Mouse (Mus musculus) urinary bladder, postnatal 4 days (tissue): ENCODE measurements around the gene Cx3cl1.

Source experiments
- DNase-seq, 2 experiments: peaks; one replicate each; pipeline ENCODE4 v3.0.0; 2021 to 2022; ENCODE audit warnings: low spot score in 2 of 2

Gene Cx3cl1

DNA sequence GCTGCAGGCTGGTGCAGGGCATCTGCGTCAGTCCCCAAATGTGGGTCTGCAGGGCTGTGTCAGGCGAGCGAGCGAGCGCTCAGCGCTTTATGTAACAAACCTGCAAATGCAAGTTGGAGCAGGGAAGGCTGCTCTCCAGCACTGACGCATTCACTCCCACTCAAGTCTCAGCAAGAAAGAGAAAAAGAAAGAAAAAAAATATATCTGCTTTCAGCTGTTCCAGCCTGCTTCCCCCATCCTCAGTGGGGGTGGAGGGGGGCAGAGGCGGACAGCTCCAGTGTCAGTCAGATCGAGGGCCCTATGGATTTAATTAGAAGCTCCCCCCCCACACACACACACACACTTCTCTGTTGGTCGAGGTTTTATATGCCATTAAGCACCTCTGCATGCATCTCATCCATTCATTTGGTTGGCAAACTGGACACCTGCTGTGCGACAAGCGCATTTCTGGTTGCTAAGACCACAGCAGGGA lies 1.9 kb downstream of the Cx3cl1 start:
- DNase-seq: no peak

DNA sequence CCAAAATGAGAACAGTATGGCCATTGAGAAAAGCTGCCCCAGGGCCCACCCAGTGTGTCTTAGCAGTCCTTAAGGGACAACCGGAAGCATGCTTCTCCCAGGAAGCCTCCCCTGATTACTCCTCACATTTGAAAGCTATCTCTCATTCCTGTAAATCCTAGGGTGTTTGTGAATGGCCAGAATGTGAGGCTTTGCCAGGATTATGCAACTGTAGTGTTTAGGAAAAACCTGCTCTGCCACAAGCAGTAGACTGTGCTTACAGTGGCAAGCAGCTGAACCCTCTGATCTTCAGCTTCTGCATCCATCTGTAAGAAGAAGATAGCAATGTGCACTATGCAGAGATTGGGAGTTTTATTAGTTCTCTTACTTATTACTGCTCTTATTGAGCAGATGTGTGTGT lies 2.8 kb downstream of the Cx3cl1 start:
- no peak for DNase-seq

DNA sequence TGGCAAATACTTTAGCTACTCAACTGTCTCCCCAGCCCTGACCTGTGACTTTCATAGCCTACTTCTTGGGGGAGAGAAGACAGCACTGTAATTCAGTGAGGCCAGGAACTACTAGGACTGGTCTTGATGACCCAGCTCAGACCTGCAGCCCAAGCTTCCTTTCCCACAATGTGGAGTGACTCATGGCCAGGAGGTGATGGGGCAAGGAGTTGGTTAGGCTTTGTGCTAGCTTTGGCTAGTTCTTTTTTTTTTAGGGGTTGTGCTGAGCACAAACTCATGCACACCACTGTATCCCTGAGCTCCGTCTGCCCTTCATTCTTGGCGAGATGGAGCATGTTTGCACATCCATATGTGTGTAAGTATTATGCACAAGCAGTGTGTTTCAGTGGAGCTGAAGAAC lies 4.5 kb downstream of the Cx3cl1 start:
- DNase-seq: no peak

DNA sequence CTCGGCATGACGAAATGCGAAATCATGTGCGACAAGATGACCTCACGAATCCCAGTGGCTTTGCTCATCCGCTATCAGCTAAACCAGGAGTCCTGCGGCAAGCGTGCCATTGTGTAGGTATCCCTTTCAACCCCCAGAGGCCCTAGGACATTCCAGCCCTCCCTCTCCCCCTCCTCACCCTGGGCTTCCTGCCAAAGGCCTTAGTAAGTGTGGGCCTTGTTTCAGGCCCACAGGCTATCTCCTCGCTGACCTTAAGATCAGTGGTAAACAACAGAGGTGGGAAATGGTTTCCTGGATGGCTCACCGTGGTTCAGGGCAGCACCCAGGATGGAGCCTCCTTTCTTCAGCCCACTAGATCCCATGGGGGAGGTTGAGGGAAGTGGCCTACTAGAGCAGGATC lies 6.2 kb downstream of the Cx3cl1 start:
- DNase-seq: no peak

DNA sequence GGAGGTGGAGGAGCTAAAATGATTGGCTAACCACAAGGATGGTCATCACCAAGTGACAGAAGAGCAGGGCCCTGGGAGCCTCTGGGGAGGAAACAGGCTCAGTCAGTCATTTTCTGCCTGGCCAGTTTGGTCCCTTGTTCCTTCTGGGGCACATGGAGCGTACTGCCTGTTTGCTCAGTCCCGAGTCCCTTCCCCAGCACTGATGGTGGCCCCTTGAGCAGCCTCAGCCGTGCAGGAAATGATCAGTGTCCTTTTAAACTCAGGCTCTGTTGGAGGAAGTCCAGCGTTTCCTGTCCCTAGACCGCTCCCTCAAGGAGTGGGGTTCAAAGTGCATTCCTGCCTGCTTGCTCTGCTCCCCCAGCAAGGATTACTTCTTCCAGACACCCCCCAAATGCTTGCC lies 6.7 kb downstream of the Cx3cl1 start:
- DNase-seq: no peak

DNA sequence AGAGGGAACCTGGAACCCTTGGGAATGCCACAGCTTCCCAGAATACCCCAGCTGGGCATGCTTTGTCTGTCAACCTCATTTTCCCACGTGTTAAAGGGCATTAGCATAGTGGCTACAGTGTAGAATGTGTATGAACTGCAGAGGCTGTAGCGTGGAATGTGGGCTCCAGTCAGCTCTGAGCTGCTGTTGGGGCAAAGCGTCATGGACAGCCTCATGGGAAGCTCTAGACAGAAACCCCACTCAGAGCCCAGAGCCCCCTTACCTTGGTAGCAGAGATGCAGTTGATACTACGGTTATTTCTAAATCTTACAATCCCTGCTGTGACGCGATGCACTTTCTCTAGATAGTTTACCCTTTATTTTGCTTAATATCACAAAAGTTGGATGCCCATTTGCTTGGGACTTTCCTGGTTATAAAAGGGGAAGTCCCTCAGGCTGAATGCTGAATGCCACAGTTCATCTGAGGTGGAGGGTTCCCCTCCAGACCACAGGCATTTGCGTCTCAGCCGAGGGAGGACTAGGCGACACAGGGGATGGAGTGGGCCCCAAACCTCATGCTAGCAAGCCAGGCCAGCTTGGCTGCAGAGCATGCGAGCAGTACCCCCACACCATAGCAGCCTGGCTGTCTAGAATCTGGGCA lies 7.2 kb downstream of the Cx3cl1 start:
- no peak for DNase-seq

DNA sequence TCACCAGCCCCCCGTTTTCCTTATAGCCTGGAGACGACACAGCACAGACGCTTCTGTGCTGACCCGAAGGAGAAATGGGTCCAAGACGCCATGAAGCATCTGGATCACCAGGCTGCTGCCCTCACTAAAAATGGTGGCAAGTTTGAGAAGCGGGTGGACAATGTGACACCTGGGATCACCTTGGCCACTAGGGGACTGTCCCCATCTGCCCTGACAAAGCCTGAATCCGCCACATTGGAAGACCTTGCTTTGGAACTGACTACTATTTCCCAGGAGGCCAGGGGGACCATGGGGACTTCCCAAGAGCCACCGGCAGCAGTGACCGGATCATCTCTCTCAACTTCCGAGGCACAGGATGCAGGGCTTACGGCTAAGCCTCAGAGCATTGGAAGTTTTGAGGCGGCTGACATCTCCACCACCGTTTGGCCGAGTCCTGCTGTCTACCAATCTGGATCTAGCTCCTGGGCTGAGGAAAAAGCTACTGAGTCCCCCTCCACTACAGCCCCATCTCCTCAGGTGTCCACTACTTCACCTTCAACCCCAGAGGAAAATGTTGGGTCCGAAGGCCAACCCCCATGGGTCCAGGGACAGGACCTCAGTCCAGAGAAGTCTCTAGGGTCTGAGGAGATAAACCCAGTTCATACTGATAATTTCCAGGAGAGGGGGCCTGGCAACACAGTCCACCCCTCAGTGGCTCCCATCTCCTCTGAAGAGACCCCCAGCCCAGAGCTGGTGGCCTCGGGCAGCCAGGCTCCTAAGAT lies 7.9 kb downstream of the Cx3cl1 start:
- DNase-seq: no peak

DNA sequence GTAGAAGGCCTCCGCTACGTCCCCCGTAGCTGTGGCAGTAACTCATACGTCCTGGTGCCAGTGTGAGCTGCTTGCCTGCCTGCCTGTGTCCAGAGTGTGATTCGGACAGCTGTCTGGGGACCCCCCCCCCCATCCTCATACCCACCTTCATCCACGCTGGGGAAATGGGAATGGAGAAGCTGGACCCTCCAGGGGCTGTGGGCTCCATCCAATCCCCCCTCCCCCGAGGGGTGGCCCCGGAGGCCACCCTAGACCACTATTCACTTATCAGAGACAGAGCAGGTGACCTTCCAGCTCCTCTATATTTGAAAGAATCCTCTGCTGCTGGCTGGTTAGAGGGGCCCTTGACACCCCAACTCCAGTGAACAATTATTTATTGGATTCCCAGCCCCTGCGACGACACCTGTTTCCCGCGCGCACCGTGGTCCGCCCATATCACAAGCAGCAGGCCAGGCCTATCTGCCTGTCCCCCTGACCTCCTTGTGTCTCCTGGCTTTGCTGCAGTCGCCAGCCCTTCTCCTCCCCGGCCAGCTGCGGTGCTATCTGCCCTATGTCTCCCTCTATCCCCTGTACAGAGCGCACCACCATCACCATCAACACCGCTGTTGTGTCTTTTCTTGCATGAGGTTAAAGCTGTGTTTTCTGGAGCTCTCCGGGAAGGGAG lies 8.8 kb downstream of the Cx3cl1 start:
- DNase-seq: no peak

DNA sequence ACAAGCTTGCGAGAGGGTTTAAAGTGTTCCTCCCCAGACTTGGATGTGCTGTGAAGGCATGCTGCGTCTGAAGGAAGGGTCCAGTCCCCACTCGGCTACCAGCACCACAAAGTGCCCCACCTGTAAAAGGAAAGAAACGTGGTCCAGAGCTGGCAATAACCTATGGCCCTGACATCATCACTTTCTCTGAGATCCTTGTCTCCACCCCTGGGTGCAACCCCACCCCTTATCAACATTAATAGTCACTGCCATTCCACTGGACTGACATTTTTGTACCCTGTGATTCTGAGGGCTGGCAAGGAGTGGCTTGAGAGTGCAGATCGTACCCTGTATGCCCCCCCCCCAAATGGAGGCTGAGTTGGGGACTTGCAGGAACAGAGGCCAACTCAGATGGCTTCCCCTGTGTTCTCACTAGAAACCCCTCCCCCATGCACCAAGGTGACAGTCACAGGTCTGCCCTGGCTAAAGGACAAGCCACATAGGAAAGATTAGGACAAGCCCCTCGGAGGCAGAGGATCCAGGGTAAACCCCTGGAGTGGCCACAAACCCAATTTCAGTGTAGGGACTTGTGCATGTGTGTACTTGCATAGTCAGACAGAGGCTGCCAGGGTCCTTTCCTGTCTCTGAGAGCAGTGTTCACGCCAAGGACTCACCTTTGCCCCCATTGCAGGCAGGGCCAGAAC lies 9.5 kb downstream of the Cx3cl1 start:
- DNase-seq: no peak

DNA sequence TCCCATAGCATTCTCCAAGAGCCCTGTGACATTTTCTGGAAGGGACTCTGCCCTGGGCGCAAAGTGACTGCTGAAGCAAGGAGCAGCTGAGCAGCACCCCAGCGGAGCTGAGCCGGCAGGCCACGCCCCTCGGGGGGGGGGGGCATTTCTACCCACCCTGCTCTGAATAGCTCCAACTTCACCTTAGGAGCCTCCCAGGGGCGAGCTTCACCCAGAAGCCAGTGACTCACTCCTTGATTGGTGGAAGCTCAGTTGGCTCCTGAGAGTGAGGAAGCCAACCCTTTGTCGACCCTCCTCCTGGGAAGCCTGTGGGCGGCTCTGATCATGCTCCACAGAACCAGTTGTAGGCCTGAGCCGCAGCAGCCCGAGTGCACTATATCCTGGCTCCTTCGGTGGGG lies 10.0 kb downstream of the Cx3cl1 start:
- no peak for DNase-seq

DNA sequence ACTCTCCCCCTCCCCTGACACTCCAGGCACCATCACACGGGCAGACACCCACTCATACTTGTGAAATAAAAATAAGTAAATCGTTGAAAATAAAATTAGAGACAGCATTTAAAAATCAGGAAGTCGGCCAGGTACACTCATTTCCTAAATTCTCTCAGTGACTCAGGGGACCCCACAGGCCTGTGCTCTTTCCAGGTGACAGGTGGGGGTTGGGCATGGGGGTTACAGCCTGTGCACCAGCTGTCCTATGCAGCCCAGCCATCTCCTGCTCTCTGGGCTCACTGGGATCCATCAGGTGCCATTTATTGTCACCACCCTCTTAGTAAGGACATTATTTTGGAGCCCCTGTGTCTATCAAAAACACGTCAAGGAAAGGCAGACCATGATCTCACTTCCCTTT lies 12.1 kb downstream of the Cx3cl1 start:
- DNase-seq: no peak

DNA sequence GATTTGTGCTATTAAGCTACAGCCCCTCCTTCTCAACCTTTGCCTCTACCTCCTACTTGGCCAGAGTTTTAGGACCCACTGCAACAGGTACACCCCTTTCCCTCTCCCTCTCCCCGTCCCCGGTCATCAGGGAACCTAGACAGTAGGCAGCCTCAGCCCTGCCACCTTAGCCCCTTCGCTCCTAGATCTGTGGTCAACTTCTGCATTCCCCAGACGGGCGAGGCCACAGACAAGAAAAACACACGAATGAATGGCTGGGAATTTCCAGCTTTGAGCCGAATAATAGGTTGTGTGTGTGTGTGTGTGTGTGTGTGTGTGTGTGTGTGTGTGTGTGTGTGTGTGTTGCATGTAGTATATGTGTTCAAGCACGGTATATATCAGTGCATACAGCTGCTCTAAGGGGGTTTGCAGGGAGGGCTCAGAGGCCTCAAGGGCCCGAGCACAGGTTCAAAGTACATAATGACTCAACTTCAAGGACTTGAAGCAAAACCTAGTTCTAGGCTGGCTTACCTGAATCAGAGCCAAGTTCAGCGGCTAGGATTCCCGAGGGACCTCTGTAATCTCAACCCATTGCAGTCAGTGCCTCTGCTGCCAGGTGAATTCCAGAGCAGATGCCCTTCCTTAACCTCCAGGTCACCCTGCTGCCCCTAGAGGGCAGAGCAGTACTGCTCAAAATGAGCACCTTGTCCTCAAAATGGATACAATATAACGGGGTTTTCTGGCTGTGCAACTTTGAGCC lies 13.6 kb downstream of the Cx3cl1 start:
- no peak for DNase-seq

DNA sequence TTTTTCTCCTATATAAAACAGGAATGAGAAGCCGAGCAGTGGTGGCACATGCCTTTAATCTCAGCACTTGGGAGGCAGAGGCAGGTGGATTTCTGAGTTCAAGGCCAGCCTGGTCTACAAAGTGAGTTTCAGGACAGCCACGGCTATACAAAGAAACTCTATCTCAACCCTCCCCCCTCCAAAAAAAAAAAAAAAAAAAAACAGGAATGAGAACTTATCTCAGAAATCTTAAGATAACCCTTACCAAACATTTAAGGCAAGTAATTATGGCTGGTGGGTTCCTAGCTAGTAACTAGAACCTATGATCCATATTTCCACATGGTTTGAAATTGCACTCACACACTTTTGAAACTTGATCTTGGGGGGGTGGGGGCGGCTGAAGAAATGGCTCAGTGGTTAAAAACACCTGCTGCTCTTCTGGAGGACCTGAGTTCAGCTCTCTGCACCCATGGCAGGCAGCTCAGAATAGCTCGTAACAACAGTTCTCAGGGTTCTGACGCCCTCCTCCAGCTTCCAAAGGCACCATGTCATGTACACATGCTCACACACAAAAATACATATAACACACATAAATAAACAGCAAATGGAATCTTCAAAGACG lies 14.3 kb downstream of the Cx3cl1 start:
- DNase-seq: no peak

DNA sequence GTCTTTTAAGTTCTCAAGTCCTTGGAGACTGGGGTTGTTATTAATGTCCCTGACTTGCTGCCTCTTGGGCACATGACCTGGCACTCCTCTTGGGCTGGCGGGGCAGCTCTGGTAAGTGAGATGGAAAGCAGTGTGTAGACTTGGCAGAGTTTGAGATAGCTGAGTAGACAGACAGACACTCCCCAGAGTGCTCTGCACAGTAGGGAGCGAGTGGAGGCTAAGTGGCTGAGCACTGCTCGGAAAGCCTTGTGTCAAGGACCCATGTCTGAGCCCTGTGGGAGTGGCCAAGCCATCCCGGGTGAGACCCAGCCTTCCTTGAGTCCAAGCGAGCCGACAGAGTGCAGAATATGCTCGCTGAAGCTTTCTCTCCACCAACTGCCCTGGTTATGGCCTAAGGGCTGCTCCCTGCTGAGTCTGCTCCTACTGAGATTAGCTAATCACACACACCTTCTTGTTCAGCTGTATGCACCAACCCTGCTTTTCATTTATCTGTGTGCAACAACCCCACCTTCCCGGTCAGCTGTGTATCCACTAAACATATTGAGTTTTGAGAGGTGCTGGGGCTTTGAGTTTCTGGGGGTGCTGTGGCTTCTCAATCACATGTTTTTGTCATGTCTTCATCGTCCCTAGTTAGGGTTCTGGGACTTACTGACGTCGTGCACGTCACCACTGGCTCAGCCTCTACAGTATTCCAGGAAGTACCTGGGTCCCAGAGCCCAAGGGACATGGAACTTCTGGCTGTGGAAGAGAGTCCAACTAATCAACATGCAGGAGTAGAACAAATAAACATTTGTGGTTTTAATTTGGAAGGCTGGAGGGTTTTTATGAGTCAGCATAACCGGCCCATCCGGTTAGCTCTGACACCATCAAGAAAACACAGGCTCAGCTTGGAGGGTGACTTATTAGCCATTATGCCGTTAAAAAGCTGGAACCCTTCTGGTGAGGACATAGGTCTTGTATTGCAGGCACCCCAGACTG lies 16.0 kb downstream of the Cx3cl1 start:
- DNase-seq: no peak

DNA sequence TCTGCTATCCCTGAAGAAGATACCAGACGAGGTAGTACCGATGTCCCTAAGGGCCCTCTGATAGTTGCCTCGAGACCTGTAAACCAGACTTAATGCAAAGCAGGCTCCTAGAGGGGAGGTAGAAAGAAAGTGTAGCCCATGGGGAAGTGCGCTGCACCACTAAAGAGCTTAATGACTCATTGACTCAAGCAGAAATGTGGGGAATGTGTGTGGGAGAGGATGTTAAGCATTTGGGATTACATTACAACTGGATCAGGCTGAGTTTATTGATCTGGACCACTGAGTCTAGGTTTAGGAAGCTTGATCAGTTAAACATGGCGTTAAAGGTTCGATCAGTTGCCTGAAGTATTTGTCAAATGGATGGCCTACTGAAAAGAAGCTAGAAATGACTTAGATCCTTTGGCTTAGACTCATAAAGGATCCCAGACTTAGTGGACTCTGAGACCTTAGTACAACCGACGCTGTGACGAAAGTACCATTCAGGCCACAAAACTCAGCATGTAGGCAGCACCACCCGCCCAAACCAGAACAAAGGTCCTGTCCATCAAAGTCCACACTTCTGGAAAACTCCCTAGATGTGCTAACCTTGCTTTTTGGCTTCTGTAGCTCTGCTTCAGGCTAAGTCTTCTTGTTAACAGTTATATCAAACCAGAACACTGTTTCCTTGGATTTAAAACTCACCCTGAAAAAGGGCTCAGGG lies 17.6 kb downstream of the Cx3cl1 start:
- DNase-seq: no peak

DNA sequence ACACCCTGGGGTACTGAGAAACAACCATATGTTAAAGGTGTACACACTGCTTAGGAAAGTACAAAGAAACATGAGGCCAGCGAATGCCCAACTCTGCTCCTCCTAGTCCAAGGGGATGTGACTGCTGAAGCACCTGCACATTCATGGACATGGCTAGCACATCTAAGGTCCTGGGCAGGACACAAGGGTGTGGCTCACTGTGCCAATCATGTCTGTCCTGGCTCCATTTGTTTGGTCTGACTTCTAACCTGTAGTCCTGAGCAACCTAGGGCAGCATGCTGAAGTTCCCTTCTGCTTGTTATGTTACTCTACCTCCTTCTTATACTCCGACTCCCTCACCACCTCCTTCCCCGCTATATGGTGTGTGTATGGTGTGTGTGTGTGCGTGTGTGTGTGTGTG lies 22.6 kb downstream of the Cx3cl1 start:
- no peak for DNase-seq

DNA sequence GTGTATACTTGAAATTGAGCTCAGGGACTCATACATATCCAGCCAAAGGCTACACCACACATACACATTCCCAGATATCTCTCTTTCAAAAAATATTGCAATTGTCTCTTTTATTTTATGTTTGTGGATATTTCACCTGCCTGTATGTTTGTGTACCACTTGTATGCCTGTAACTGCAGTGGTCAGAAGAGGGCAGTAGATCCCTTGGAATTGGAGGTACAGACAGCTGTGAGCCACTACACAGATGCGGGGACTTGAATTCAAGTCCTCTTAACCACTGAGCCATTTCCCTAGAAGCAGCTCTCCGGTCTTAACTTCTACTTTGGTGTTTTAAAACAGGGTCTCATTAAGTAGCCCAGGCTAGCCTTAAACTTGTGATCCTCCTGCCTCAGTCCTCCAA lies 23.0 kb downstream of the Cx3cl1 start:
- no peak for DNase-seq

DNA sequence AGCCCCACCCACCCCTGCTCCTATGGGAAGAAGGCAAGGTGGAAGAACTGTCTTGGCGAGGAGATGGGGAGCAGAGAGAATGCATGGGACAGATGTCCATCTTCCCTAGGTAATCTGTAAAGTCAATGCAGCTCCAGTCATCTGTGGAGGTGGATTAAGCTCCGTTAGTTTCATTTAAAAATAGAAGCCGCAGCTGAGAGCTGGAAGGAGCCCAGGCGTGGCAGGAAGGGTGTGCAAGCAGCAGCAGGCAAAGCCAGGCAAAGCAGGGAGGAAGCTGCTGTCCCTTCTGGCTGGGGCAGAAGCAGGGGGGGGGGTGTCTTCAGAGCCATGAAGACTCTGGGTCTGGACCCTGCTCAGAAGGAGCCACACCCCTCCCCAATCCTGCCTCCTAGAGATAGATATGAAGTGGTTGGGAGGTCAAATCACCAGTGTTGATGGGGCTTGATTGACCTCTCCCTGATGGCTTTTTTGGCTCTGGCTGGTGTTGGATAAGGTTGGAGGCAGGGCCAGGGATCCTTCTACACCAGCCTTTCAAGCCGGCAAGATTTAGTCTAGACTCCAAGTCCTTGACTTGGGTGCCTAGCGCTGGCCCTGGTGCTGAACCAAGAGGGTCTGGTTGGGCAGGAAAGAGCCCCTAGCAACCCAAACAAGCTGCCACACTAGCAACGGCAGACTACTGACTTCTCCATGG lies 28.6 kb downstream of the Cx3cl1 start:
- DNase-seq: no peak
